Mouse (Mus musculus) forebrain, embryonic 14.5 days (tissue): ENCODE measurements around the gene Derl3. TPM values are rescaled to one million over a fixed set of nuclear protein-coding genes. Genes with fewer than 3 reads are reported as not detected.

Experiments
- ATAC-seq: fragments of 200-750 bp; cut with Nextera tagmentation; 2 replicates; pipeline ENCODE4 v1.8.0; 2017; ENCODE audit warnings: mild to moderate bottlenecking, moderate library complexity
- DNase-seq: peaks from one replicate; pipeline ENCODE4 v3.0.0-alpha.2; 2015; ENCODE audit warnings: low spot score
- H3K27ac ChIP-seq: fragments of 300-500 bp; sonication (generic); 2 replicates; pipeline ENCODE4 v1.5.1; 2014; ENCODE audit warnings: low read depth, mild to moderate bottlenecking, control low read depth, low read length, moderate library complexity
- H3K27me3 ChIP-seq: fragments of 300-500 bp; sonication (generic); replicated peaks from 2 replicates; pipeline ENCODE4 v1.6.1; 2014; ENCODE audit warnings: low read length, control low read depth, mixed read lengths; ENCODE audit not compliant: control insufficient read depth, insufficient read depth
- H3K36me3 ChIP-seq: fragments of 300-500 bp; sonication (generic); 2 replicates; pipeline ENCODE4 v1.6.1; 2014; ENCODE audit warnings: low read length, control low read depth; ENCODE audit not compliant: control insufficient read depth, insufficient read depth
- H3K4me1 ChIP-seq: fragments of 300-500 bp; sonication (generic); 2 replicates; pipeline ENCODE4 v1.6.1; 2014; ENCODE audit warnings: antibody characterized with exemption, low read length, control low read depth; ENCODE audit not compliant: control insufficient read depth, insufficient read depth
- H3K4me2 ChIP-seq: fragments of 300-500 bp; sonication (generic); 2 replicates; pipeline ENCODE4 v1.6.1; 2014; ENCODE audit warnings: mild to moderate bottlenecking, control low read depth, low read length
- H3K4me3 ChIP-seq: fragments of 300-500 bp; sonication (generic); 2 replicates; pipeline ENCODE4 v1.5.1; 2014; ENCODE audit warnings: low read depth, low read length, control low read depth
- H3K9ac ChIP-seq: fragments of 300-500 bp; sonication (generic); 2 replicates; pipeline ENCODE4 v1.6.1; 2014; ENCODE audit warnings: mild to moderate bottlenecking, low read length, control low read depth, moderate library complexity
- H3K9me3 ChIP-seq: fragments of 300-500 bp; sonication (generic); replicated peaks from 2 replicates; pipeline ENCODE4 v1.6.1; 2016; ENCODE audit warnings: low read length, control low read depth, mixed read lengths; ENCODE audit not compliant: control insufficient read depth
- WGBS: fragments of 180-500 bp; shearing (Covaris S2); extraction: QIAGEN DNeasy Blood & Tissue Kit; methylation state at CpG from one replicate; pipeline ENCODE4 v1.1.7; 2014; 5-methylcytosine and 5-hydroxymethylcytosine counted together
- polyA plus RNA-seq: library from polyadenylated mRNA; unstranded; fragments of >200 nt; fragmentation: Nextera tagmentation; extraction: Ambion mirVana; gene quantifications from 2 replicates; pipeline ENCODE4 v1.2.1, GENCODE M21; 2014

Gene Derl3
- polyA plus RNA-seq, 1 experiment from 2014 or later, result 1.6 TPM

GRCm38 (mm10) chr10:75896208-75896607 lies 3.0 kb downstream of the Derl3 start:
- no peaks in the 10 kb centered on the region for H3K9me3 ChIP-seq
- no peak overlapping the region for H3K9ac ChIP-seq
- H3K4me3 ChIP-seq, result no peak overlapping the region
- ATAC-seq, result no peak
- DNase-seq, result no peak
- H3K4me1 ChIP-seq, result peaks cover 7% of the 10 kb centered on the region
- no peaks in the 10 kb centered on the region for H3K27me3 ChIP-seq
- H3K36me3 ChIP-seq, result peaks cover 75% of the 10 kb centered on the region
- no peak overlapping the region for H3K27ac ChIP-seq
- no peak overlapping the region for H3K4me2 ChIP-seq
- 71% methylated on average over 1 of the region's 1 CpGs for WGBS

- Histone ChIP-seq H3K36me3 (peaks cover 87% of the 10 kb centered on the region), H3K27ac (no peak overlapping the region), H3K9ac (no peak overlapping the region), H3K9me3 (no peaks in the 10 kb centered on the region), H3K4me2 (no peak overlapping the region), H3K4me1 (peaks cover 7% of the 10 kb centered on the region), H3K27me3 (no peaks in the 10 kb centered on the region), H3K4me3 (no peak overlapping the region)
- no peak for ATAC-seq
- 36% methylated on average over 6 of the region's 6 CpGs for WGBS
- DNase-seq, result peak; percentile 75
Observed at GRCm38 (mm10) chr10:75897373-75897772, 4.2 kb downstream of the Derl3 start.

GRCm38 (mm10) chr10:75898039-75898564 lies 4.9 kb downstream of the Derl3 start:
- Histone ChIP-seq H3K9me3 (no peaks in the 10 kb centered on the region), H3K4me3 (no peak overlapping the region), H3K27me3 (no peaks in the 10 kb centered on the region), H3K4me2 (no peak overlapping the region), H3K4me1 (peaks cover 7% of the 10 kb centered on the region), H3K27ac (no peak overlapping the region), H3K36me3 (peaks cover 94% of the 10 kb centered on the region), H3K9ac (no peak overlapping the region)
- ATAC-seq (no peak), DNase-seq (no peak)
- WGBS, result 81% methylated on average over 6 of the region's 6 CpGs

- WGBS, result 83% methylated on average over 3 of the region's 3 CpGs
- Histone ChIP-seq H3K9me3 (no peaks in the 10 kb centered on the region), H3K4me2 (no peak overlapping the region), H3K4me3 (no peak overlapping the region), H3K4me1 (peaks cover under 1% of the 10 kb centered on the region; the same call in 1 of the 2 replicates), H3K9ac (no peak overlapping the region), H3K27me3 (no peaks in the 10 kb centered on the region), H3K27ac (no peak overlapping the region), H3K36me3 (peaks cover 98% of the 10 kb centered on the region)
- DNase-seq (no peak), ATAC-seq (no peak)
Observed at GRCm38 (mm10) chr10:75898846-75899245, 5.6 kb downstream of the Derl3 start.

GRCm38 (mm10) chr10:75904391-75904790 lies 11.2 kb downstream of the Derl3 start:
- H3K27me3 ChIP-seq, result no peaks in the 10 kb centered on the region
- no peak overlapping the region for H3K4me3 ChIP-seq
- H3K9ac ChIP-seq, result no peak overlapping the region
- no peaks in the 10 kb centered on the region for H3K4me1 ChIP-seq
- WGBS, result 95% methylated on average over 5 of the region's 5 CpGs
- no peak for DNase-seq
- no peak overlapping the region for H3K4me2 ChIP-seq
- no peaks in the 10 kb centered on the region for H3K9me3 ChIP-seq
- H3K27ac ChIP-seq, result no peak overlapping the region
- no peak for ATAC-seq
- peaks cover 94% of the 10 kb centered on the region for H3K36me3 ChIP-seq

- H3K27ac ChIP-seq, result no peak overlapping the region
- no peaks in the 10 kb centered on the region for H3K4me1 ChIP-seq
- H3K4me3 ChIP-seq, result no peak overlapping the region
- no peaks in the 10 kb centered on the region for H3K27me3 ChIP-seq
- no peaks in the 10 kb centered on the region for H3K9me3 ChIP-seq
- peaks cover 95% of the 10 kb centered on the region for H3K36me3 ChIP-seq
- 96% methylated on average over 4 of the region's 4 CpGs for WGBS
- ATAC-seq (no peak), DNase-seq (no peak)
- H3K9ac ChIP-seq, result no peak overlapping the region
- no peak overlapping the region for H3K4me2 ChIP-seq
Observed at GRCm38 (mm10) chr10:75906882-75907281, 13.7 kb downstream of the Derl3 start.

- no peak for ATAC-seq
- Histone ChIP-seq H3K4me1 (no peaks in the 10 kb centered on the region), H3K9ac (no peak overlapping the region), H3K27me3 (no peaks in the 10 kb centered on the region), H3K4me2 (no peak overlapping the region), H3K4me3 (no peak overlapping the region), H3K27ac (no peak overlapping the region), H3K9me3 (no peaks in the 10 kb centered on the region), H3K36me3 (peaks cover 89% of the 10 kb centered on the region)
- DNase-seq, result no peak
- WGBS, result 88% methylated on average over 2 of the region's 2 CpGs
Observed at GRCm38 (mm10) chr10:75910698-75911097, 17.5 kb downstream of the Derl3 start.

GRCm38 (mm10) chr10:75913013-75913589 lies 19.9 kb downstream of the Derl3 start:
- 77% methylated on average over 6 of the region's 6 CpGs for WGBS

GRCm38 (mm10) chr10:75915557-75915956 lies 22.3 kb downstream of the Derl3 start:
- H3K27me3 ChIP-seq, result no peaks in the 10 kb centered on the region
- no peak overlapping the region for H3K9ac ChIP-seq
- DNase-seq, result no peak
- H3K4me3 ChIP-seq, result no peak overlapping the region
- WGBS, result 92% methylated on average over 7 of the region's 7 CpGs
- no peaks in the 10 kb centered on the region for H3K9me3 ChIP-seq
- H3K4me1 ChIP-seq, result peaks cover 20% of the 10 kb centered on the region
- ATAC-seq, result no peak
- H3K27ac ChIP-seq, result no peak overlapping the region
- no peak overlapping the region for H3K4me2 ChIP-seq
- peaks cover 69% of the 10 kb centered on the region for H3K36me3 ChIP-seq

More at GRCm38 (mm10) chr10:75913013-75913589, 19.9 kb downstream of the Derl3 start:
- H3K4me3 ChIP-seq, result no peak overlapping the region
- H3K4me1 ChIP-seq, result no peaks in the 10 kb centered on the region
- H3K27me3 ChIP-seq, result no peaks in the 10 kb centered on the region
- no peaks in the 10 kb centered on the region for H3K9me3 ChIP-seq
- no peak overlapping the region for H3K9ac ChIP-seq
- DNase-seq (no peak), ATAC-seq (no peak)
- H3K36me3 ChIP-seq, result peaks cover 82% of the 10 kb centered on the region
- no peak overlapping the region for H3K27ac ChIP-seq
- no peak overlapping the region for H3K4me2 ChIP-seq
